Mouse (Mus musculus) heart, embryonic 14.5 days (tissue): Measurements from ENCODE around the gene Cox8a. TPM values are rescaled to one million over a fixed set of nuclear protein-coding genes. Genes with fewer than 3 reads are reported as not detected.

Source experiments
- ATAC-seq: fragments of 200-750 bp; cut with Nextera tagmentation; 2 replicates; pipeline ENCODE4 v1.8.0; 2017; ENCODE audit warnings: low read depth, moderate TSS enrichment; ENCODE audit not compliant: insufficient number of reproducible peaks, insufficient read depth, low FRiP score
- H3K27ac ChIP-seq, 2 experiments: fragments of 200-500 bp in 1 of 2; fragments of 300-500 bp in 1 of 2; sonication (generic) in 1 of 2; replicated peaks in 1 of 2; 2 replicates each; pipeline ENCODE4 v1.5.1; 2012 to 2014; ENCODE audit warnings: low read depth in 2 of 2, low read length in 2 of 2, control low read depth in 1 of 2, mild to moderate bottlenecking in 1 of 2, mixed read lengths in 1 of 2; ENCODE audit not compliant: control insufficient read depth in 1 of 2, insufficient read depth in 1 of 2
- H3K27me3 ChIP-seq: fragments of 300-500 bp; sonication (generic); 2 replicates; pipeline ENCODE4 v1.6.1; 2014; ENCODE audit warnings: mild to moderate bottlenecking, low read length, control low read depth; ENCODE audit not compliant: control insufficient read depth, insufficient read depth
- H3K36me3 ChIP-seq: fragments of 300-500 bp; sonication (generic); 2 replicates; pipeline ENCODE4 v1.6.1; 2014; ENCODE audit warnings: mild to moderate bottlenecking, control low read depth, low read length, mixed read lengths; ENCODE audit not compliant: control insufficient read depth, insufficient read depth
- H3K4me1 ChIP-seq, 2 experiments: fragments of 200-500 bp in 1 of 2; fragments of 300-500 bp in 1 of 2; sonication (generic) in 1 of 2; 2 replicates each; pipeline ENCODE4 v1.6.1; 2012 to 2014; ENCODE audit warnings: low read length in 2 of 2, control low read depth in 1 of 2, mixed read lengths in 1 of 2; ENCODE audit not compliant: control insufficient read depth in 2 of 2, insufficient read depth in 2 of 2
- H3K4me2 ChIP-seq: fragments of 300-500 bp; sonication (generic); 2 replicates; pipeline ENCODE4 v1.6.1; 2014; ENCODE audit warnings: mild to moderate bottlenecking, low read length
- H3K4me3 ChIP-seq, 2 experiments: fragments of 200-500 bp in 1 of 2; fragments of 300-500 bp in 1 of 2; sonication (generic) in 1 of 2; 2 replicates each; pipeline ENCODE4 v1.5.1; 2012 to 2014; ENCODE audit warnings: low read length in 2 of 2, mild to moderate bottlenecking in 2 of 2, control low read depth in 1 of 2, low read depth in 1 of 2, moderate library complexity in 1 of 2; ENCODE audit not compliant: control insufficient read depth in 1 of 2, insufficient read depth in 1 of 2
- H3K9ac ChIP-seq: fragments of 300-500 bp; sonication (generic); 2 replicates; pipeline ENCODE4 v1.6.1; 2014; ENCODE audit warnings: mild to moderate bottlenecking, low read length
- H3K9me3 ChIP-seq: fragments of 300-500 bp; sonication (generic); 2 replicates; pipeline ENCODE4 v1.6.1; 2016; ENCODE audit warnings: low read length, control low read depth; ENCODE audit not compliant: control insufficient read depth
- WGBS: fragments of 180-500 bp; shearing (Covaris S2); extraction: QIAGEN DNeasy Blood & Tissue Kit; methylation state at CpG from one replicate; pipeline ENCODE4 v1.1.7; 2014; 5-methylcytosine and 5-hydroxymethylcytosine counted together
- polyA plus RNA-seq: library from polyadenylated mRNA; unstranded; fragments of >200 nt; fragmentation: Nextera tagmentation; extraction: Ambion mirVana; gene quantifications from 2 replicates; pipeline ENCODE4 v1.2.1, GENCODE M21; 2014

Cox8a gene
- polyA plus RNA-seq, 1 experiment from 2014 or later: 2,575 TPM

DNA sequence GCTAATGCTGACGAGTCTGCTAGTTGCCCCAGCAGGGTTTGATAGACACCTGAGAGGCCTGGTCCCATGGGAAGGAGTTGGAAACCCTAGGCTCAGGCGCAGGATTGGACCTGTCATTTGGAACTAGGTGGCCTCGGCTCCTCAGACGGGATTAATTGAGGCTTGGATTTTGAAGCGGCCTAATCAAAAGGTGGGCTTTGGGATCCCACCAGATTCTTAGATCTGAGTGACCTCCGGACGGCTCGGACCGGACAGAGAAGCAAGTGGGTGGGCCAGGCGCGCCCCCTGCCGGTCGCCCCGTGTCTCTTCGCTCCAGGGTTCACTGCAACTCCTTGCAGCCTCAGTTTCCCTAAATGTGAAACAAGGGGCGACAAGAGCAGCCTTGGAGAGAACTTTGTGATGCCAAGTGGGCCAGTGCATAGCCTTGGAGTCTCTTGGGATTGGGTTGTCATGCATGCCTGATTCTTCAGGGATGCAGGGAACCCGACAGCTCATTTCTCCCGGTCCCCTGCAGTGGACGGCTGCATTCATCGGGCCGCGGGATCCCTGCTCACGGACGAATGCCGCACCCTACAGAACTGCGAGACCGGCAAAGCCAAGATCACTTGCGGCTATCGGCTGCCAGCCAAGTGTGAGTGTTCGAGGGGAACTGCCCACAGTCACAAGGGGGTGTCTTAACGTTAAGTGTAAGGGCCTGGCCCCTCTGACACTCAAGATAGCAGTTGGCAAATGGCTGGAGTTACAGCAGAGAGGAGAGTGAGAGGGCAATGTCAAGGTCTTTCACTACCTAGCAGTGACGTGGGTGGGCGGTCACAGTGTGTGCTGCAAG, 21.3 kb downstream of the Cox8a start:
- peak; percentile 17; the same call in 1 of the 2 replicates for ATAC-seq
- Histone ChIP-seq H3K27ac (0 out of 4 replicates have a peak overlapping the region, but pooled peaks of 1 of the 2 experiments have one; percentile 19), H3K4me1 (peaks cover 9 to 17% of the 10 kb centered on the region in 2 experiments; a peak in 3 of 4 replicates), H3K27me3 (no peaks in the 10 kb centered on the region), H3K4me3 (no peak overlapping the region), H3K36me3 (peaks cover 41% of the 10 kb centered on the region), H3K9ac (peak overlapping the region; percentile 49; the same call in 1 of the 2 replicates), H3K4me2 (peak overlapping the region; percentile 51), H3K9me3 (no peaks in the 10 kb centered on the region)
- 11% methylated on average over 33 of the region's 33 CpGs for WGBS

DNA sequence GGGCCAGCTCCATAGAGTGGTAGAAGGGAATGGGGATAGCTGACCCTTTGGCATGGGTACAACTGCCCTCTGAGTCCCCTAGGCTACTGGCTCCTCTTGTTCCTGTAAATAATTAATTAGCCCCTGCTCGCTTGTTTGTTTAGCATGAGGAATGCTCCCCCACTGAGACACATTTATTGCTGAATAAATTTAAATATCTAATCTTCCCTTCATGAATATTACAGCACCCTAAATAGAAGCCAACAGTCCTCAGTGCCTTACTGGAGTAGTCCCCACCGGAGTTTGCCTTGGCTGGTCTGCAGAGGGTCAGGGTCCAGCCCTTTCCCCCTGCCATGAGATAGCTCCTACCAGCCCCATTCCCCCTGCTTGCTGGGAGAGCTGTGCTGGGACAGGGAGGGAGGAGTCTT, 24.9 kb downstream of the Cox8a start:
- Histone ChIP-seq H3K4me2 (no peak overlapping the region), H3K9me3 (no peaks in the 10 kb centered on the region), H3K4me1 (peaks cover 9 to 17% of the 10 kb centered on the region in 2 experiments; a peak in 3 of 4 replicates), H3K36me3 (peaks cover 5% of the 10 kb centered on the region), H3K4me3 (no peak overlapping the region), H3K9ac (no peak overlapping the region), H3K27me3 (no peaks in the 10 kb centered on the region; the same call in 1 of the 2 replicates), H3K27ac (no peak overlapping the region)
- no peak for ATAC-seq
- WGBS: 71% methylated on average over 2 of the region's 2 CpGs

- WGBS: 45% methylated on average over 6 of the region's 6 CpGs
- no peak overlapping the region for H3K4me3 ChIP-seq
Observed at GRCm38 (mm10) chr19:7191639-7192038, 25.8 kb downstream of the Cox8a start.

DNA sequence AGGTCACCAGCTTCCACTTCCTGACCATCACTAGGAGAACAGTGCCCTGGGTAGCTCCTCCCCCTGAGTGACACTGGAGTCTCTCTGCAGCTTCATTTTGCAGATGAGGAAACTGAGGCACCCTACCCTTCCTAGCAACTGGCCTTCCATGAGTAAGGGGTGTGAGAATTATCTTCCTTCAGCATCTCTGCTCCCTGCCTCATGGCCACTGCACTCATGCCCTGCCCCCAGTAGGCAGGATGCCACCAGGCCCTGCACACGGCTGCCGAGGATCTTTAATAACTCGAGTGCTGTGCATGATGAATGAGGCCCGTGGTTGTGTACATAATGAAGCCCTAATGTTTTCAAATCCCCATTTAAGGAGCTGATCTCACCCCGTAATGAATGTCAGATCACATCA, 26.4 kb downstream of the Cox8a start:
- Histone ChIP-seq H3K27me3 (peaks cover 5% of the 10 kb centered on the region), H3K4me3 (no peak overlapping the region), H3K27ac (no peak overlapping the region), H3K9ac (no peak overlapping the region), H3K36me3 (no peaks in the 10 kb centered on the region), H3K4me2 (no peak overlapping the region), H3K4me1 (peaks cover 2 to 4% of the 10 kb centered on the region in 2 experiments; a peak in 2 of 4 replicates), H3K9me3 (no peaks in the 10 kb centered on the region)
- ATAC-seq: no peak
- WGBS: 73% methylated on average over 5 of the region's 5 CpGs

More at GRCm38 (mm10) chr19:7191639-7192038, 25.8 kb downstream of the Cox8a start:
- Histone ChIP-seq H3K9me3 (no peaks in the 10 kb centered on the region), H3K4me2 (no peak overlapping the region), H3K9ac (no peak overlapping the region), H3K27me3 (no peaks in the 10 kb centered on the region; the same call in 1 of the 2 replicates), H3K4me1 (peaks cover 6 to 10% of the 10 kb centered on the region in 2 experiments; a peak in 3 of 4 replicates), H3K36me3 (no peaks in the 10 kb centered on the region), H3K27ac (no peak overlapping the region)
- no peak for ATAC-seq

DNA sequence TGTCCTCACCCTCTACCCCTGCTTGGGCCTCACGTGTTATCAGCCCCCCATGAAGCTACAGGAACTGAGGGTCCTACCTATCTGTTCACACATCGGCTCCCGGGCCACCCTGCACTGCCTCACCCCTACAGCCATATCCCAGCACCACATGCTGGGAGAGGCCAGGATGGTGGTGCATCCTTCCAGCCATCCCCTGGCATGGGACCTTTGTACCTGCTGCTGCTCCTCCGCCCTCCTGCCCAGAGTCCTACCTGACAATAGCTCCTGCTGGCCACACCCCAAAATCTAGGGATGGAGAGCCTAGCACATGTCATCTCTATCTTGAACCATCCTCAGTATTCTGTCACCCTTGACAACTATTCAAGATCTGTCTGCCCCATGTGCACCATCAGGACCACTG, 28.4 kb downstream of the Cox8a start:
- no peak for ATAC-seq
- Histone ChIP-seq H3K27ac (no peak overlapping the region), H3K9me3 (no peaks in the 10 kb centered on the region), H3K4me3 (no peak overlapping the region), H3K4me1 (no peaks in the 10 kb centered on the region), H3K27me3 (peaks cover 19% of the 10 kb centered on the region), H3K36me3 (no peaks in the 10 kb centered on the region), H3K9ac (no peak overlapping the region), H3K4me2 (no peak overlapping the region)
- WGBS: 63% methylated on average over 4 of the region's 4 CpGs

DNA sequence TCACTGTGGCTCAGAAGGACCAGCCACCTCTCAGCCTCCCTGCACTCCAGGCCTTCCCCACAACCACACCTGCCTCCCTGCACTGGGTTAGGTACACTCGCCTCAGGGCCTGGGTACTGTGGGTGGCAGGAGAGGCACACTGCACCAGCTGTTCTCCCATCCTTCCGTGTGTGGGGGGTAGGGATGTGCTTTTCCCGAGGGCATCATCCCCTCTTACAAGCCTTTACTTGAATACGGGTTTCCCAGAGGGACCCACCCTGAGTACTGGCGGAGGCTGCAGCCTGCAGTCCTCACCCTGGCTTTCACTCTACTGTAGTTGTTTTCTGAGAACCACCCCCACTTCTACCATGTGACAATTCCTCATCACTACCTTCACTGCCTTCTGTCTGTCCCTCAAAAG, 30.3 kb downstream of the Cox8a start:
- no peak overlapping the region for H3K4me2 ChIP-seq
- H3K4me3 ChIP-seq: no peak overlapping the region
- H3K4me1 ChIP-seq: peaks cover 5 to 8% of the 10 kb centered on the region in 2 experiments
- H3K9ac ChIP-seq: no peak overlapping the region
- 64% methylated on average over 5 of the region's 5 CpGs for WGBS
- no peak overlapping the region for H3K27ac ChIP-seq
- ATAC-seq: no peak
- peaks cover 29% of the 10 kb centered on the region for H3K27me3 ChIP-seq
- no peaks in the 10 kb centered on the region for H3K36me3 ChIP-seq
- no peaks in the 10 kb centered on the region for H3K9me3 ChIP-seq

- no peak for ATAC-seq
- H3K4me3 ChIP-seq: no peak overlapping the region
- WGBS: 30% methylated on average over 18 of the region's 18 CpGs
- H3K9me3 ChIP-seq: no peaks in the 10 kb centered on the region
- H3K4me2 ChIP-seq: no peak overlapping the region
- no peaks in the 10 kb centered on the region for H3K36me3 ChIP-seq
- H3K27ac ChIP-seq: no peak overlapping the region
- H3K9ac ChIP-seq: no peak overlapping the region; the same call in 1 of the 2 replicates
- peaks cover 7 to 18% of the 10 kb centered on the region in 2 experiments for H3K4me1 ChIP-seq
- peaks cover 35% of the 10 kb centered on the region for H3K27me3 ChIP-seq
Observed at GRCm38 (mm10) chr19:7185715-7186291, 31.6 kb downstream of the Cox8a start.
